Mouse (Mus musculus) naive thymus-derived CD4-positive, alpha-beta T cell, adult 5 months (primary cell): ENCODE measurements around the gene Slc3a1. TPM values are rescaled to one million over a fixed set of nuclear protein-coding genes. Genes with fewer than 3 reads are reported as not detected.

Experiments used
- polyA plus RNA-seq: library from polyadenylated mRNA; unstranded; fragments of 100-300 nt; shearing (Covaris generic); gene quantifications from one replicate; pipeline ENCODE4 v1.2.1, GENCODE M21; 2017

Slc3a1 gene
- polyA plus RNA-seq: 0.58 TPM

DNA sequence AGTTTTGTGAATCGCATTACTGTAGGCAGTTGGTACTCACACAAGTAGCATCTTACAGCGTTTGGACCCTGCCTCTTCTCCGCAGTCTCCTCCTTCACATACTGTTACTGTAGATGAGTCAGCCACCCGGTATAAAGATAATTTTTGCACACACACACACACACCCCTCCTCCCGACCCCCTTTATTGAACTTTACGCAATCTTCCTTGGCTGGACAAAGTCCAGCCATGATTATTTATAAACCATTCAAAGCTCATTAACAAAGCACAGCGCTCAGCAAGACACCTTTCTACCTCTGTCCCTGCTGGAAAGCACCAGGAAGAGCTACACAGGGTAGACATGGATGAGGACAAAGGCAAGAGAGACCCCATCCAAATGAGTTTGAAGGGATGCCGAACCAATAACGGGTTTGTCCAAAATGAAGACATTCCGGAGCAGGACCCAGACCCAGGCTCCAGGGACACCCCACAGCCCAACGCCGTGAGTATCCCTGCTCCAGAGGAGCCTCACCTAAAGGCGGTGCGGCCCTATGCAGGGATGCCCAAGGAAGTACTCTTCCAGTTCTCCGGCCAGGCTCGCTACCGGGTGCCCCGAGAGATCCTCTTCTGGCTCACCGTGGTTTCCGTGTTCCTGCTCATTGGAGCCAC, at the start of gene Slc3a1:
Gene Slc3a1, plus strand, starts transcription at position 284 of the 647 bp plus-strand sequence.

GRCm38 (mm10) chr17:85090120-85091099, 62.2 kb downstream of the Slc3a1 start, which contains the start of the genes Prepl and Camkmt:
Prepl (minus strand) TSS chr17:85090241.
Camkmt (plus strand) TSS chr17:85090552.

Other genes starting within 250 kb of the Slc3a1 start
- gene Lrpprc, start 237.6 kb upstream of the Slc3a1 start, polyA plus RNA-seq: 38.7 TPM
- gene Ppm1b, start 71.6 kb upstream of the Slc3a1 start, polyA plus RNA-seq: 225 TPM
- gene Prepl, start 61.9 kb downstream of the Slc3a1 start, polyA plus RNA-seq: 10.4 TPM
- 4.8 TPM for gene Camkmt, start 62.2 kb downstream of the Slc3a1 start, polyA plus RNA-seq